Mouse (Mus musculus): ENCODE results near the gene Slc2a12.

- no peak for TF ChIP-seq EP300 (IDR thresholded peaks at IDR 0.05; ENCODE audit: low read depth)
- TF ChIP-seq CTCF (IDR thresholded peaks at IDR 0.05; ENCODE audit: low read depth): peak; percentile 67
These were observed 26.0 kb upstream of the Slc2a12 start for GRCm38 (mm10) chr10:22618842-22619241.

Data from heart, postnatal 0 days (tissue).